Mouse (Mus musculus) bone marrow, adult 2 months (tissue): ENCODE results near the gene 3110082J24Rik.

ENCODE experiments used
- CTCF ChIP-seq: fragments of 200-500 bp; IDR thresholded peaks from 2 replicates; pipeline ENCODE4 v1.5.1; 2011; ENCODE audit warnings: low read length, control low read depth; ENCODE audit not compliant: control insufficient read depth, insufficient read depth
- POLR2A ChIP-seq: fragments of 200-500 bp; IDR thresholded peaks from 2 replicates; pipeline ENCODE4 v1.6.1; 2011; ENCODE audit warnings: low read depth, mild to moderate bottlenecking, control low read depth, low read length, borderline replicate concordance; ENCODE audit not compliant: control insufficient read depth

GRCm38 (mm10) chr5:30098260-30098659 is 7.6 kb downstream of the 3110082J24Rik start:
- TF ChIP-seq CTCF (no peak), POLR2A (no peak)
